Mouse (Mus musculus): ENCODE results near the gene Rpl34. TPM values are rescaled to one million over a fixed set of nuclear protein-coding genes. Genes with fewer than 3 reads are reported as not detected.

Rpl34 gene
- total RNA-seq (2022) = 100 to 1,000 TPM; 324 to 408 (median 347) TPM

DNA sequence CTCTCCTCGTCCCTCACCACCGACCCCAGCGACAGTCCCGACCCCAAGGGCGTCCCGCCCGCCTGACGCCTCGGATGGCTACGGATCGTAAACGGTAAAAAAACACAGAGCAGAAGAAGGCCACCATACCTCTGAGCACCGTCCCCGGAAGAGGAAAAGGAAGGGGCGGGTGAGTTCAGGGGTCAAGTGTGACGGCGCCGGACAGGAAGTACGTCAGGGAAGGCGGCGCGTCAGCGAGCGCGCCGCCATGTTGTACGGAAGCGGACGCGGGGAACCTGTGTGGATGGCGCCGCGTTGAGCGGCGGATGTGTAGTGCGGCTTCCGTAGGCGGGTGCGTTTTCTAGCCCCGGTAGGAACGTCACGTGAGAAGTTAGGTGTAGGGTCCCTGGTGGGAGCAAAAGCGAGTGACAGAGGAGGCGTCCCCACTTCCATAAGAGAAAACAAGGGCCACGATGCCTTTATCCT is at the start of gene Rpl34:
Gene Rpl34 (minus strand): TSS at position 210 of the 465 bp plus-strand sequence.
- DNase-seq (ENCODE audit: low spot score in 2 of 2) = peak; percentile 94 to 95

DNA sequence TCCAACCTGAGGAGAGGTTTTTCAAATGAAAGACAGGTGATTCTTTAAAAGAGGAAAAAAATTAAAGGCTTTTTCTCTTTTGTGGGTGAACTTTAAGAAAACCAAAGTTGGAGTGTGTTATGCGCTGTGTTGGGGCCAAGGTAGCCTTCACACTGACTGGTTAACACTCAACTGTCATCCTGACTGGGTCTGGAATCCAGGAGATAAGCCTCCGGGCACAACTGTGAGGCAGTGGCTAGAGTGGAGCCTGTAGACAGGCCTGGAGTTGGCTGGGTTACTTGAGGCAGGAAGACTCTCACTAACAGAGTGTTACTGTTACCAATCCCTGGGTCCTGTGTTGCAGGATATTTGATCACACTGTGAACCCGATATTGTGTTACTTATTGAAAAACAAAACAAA is 38.0 kb upstream of the Rpl34 start:
- no peak for DNase-seq (ENCODE audit: low spot score in 2 of 2)

DNA sequence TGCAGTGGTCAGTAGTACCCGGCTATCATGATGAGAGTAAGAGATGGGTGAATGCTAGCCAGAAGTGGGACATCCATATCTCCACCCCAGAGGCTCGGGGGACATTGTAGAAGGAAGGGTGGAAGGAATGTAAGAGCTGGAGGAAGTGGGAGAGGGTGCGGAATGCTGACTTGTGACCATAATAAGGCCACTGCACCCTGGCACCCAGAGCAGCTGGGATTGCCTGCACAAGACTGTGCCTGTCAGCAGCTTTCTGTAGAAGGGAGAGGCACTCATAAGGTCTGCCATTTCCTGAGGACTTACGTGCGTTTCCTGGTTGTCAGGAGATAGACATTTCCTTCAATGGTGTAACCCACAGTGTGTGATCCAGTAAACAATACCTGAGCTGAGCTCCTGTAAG is 33.9 kb upstream of the Rpl34 start:
- no peak for DNase-seq (ENCODE audit: low spot score in 2 of 2)

DNA sequence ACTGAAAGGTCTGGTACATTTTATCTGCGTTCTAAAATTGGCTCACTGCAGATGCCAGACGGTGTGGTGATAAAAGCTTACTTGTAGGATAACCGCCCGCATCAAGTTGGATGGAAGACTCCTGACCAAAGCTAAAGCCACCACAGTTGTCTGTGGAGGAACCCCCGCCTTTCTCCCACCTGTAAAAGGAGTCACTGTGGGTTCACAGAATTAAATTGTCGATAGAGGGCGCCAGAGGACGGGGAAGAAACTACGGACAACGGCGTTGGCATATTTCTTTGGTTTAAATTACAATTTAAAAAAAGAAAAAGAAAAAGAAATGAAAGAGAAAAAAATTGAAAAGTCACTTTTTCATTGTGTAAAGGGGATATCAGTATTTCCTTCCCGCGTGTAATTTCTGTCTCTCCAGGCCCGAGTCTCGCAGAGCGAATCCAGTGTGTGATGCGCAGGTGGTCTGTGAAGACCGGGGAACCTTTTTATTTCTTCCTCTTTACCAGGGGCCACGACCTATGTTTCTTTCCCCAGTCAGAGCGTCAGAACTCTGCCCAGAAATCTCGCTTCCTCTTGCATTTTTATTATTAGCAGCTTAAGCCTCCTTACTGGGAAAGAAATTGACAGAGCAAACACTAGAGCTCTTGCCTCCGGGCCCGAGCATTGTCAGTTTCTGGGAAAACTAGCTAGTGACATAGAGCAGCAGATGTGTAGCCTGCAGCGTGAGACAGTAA is 30.7 kb upstream of the Rpl34 start:
- DNase-seq (ENCODE audit: low spot score in 2 of 2) = peak; percentile 19 to 38

DNA sequence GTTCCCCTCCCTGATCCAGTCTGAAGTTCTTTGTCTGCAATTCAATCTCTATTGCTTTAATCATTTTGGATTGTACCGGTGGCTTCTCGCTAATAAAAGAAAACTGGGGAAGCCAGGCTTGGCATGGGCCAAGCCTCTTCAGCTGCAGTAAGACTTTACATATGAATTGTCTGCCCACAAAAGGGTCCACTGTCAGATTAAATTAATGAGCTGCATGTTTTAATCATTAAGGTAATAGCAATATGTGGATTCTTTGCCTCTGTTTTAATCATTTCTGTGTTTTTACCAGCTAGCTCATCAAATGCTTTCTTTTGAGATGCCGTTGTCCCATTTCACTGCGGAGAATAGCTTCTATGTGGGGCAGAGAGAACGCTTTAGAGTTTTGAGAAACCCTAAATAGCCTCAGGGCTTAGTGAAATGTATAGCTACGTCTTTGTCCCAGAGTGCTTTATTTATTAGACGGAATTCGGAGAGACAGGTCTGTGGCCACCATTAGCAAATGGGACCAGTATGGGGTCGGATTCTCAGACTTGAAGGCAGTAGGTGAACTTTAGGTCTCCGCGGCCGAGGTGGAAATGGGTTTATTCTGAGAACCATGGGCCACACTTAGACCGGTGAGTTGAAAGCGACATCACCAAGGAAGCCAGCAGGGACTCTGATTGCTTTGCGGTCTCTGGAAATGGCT is 28.1 kb upstream of the Rpl34 start:
- DNase-seq (ENCODE audit: low spot score in 2 of 2) = no peak

DNA sequence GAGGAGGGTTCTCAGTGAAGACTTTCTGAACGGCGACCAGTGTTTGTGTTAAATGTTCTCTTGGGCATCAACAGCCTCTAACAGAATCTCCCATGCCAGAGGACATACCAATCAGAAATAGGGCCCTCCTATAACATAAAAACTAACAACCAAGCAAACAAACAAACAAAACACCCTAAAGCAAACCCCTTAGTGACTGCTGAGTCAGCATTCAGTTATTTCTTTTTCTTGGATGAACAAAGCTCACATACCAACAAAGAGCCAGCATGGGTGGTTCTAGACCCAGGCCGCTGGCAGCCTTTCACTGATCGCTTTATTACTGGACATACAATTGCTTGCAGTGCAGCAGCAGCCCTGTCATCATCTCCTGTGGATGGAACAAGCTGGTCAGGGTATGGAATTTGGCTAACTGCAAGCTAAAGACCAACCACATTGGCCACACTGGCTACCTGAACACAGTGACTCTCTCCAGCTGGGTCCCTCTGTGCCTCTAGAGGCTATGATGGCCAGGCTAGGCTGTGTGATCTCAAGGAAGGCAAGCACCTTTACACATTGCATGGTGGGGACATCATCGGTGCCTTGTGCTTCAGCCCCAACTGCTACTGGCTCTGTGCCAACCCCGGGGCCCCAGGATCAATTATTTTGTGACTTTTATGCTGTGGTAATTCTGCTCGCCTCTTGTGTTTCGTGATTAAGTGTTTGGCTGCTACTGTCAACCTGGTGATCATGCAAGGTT is 27.1 kb upstream of the Rpl34 start:
- DNase-seq (ENCODE audit: low spot score in 2 of 2) = no peak

DNA sequence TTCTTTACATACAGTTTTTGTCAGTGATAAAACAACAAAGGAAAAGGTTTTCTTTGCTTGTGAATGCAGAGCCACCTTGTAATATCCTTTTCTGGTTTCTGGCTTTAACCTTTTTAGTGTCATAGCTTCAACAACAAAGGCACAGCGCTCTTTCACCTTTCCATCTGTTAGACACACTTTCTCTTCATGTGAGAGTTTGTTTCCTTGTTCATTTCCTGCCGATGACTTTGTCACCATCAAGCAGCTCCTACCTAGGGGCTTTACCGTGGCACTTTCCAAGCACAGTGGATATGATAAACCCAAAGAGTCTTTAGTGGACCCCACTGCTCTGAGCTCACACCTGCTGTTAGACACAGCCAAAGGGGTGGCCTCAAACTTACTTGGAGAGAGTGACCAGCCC is 19.0 kb upstream of the Rpl34 start:
- DNase-seq (ENCODE audit: low spot score in 2 of 2) = no peak

DNA sequence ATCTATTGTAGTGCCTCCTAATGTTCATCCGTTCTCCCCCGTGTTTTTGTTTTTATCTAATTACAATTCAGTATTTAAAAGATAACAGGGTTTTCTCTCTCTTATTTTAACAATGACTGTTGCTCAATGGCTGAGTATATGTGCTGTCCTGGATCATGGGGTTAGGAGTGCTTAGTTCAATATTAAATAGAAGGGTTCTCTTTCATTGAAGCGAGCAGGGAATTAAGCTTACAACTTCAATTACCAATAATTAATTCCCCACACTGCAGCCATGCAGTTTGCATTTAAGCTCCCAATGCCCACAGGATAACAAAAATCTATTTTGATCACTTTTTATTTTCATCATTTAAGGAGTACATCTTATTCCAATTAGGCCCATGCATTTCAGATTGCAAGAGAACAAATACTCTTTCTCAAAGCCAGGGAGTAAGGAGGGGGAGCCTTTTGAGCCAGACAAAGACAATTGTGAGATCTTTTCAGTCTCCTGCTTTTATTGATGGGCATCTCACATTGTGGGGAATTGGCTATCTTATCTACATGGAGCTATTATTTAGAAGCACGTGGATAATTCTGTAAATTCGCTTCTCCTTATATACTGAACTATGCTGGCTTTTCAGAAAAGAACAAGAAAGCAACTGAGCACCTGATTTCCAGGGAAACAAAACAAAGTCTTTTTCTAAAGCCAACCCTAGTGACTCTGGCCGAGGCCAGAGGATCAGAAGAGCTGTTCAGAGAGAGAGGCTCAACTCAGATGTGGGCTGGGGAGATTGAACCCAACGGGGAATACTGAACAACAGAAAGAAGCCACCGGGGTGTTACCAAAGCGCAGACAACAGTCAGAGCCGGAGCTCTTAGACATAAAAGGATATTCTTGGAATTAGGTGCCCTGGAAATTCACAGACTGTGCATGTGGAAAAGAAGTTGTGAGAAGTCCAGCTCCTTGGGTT is 16.7 kb upstream of the Rpl34 start:
- no peak for DNase-seq (ENCODE audit: low spot score in 2 of 2)

DNA sequence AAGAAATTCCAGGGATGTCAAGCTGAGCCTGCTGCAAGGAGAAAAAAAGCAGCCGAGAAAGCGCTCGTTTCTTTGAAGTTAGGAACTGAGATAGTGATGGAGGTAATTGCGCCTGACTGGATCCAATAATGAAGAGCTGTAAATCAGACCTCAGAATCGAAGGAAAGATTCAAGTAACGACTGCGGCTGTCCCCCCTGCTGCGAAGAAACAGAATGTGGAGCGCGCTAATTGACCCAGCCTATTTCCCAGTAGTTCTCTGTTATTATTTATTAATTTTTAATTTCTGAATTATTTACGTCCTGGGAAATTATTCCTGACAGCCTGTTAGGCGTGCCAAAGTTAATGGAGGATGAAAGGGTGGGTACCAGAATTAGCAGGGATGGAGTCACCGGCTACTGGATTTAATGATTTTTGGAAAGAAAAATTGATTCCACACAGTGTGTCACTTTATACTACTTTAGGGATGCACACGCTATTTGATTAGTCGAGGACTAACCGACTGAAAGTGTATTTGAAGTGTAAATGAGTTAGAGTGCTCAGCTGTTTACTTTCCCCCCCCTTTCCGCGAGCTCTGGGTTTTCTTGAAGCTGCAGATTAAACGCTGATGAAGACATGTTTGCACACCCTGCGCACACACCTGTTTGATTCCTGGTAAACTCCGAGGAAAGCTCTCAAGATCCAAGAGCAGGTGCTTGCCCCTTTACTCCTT is 7.6 kb upstream of the Rpl34 start:
- no peak for DNase-seq (ENCODE audit: low spot score in 2 of 2)

DNA sequence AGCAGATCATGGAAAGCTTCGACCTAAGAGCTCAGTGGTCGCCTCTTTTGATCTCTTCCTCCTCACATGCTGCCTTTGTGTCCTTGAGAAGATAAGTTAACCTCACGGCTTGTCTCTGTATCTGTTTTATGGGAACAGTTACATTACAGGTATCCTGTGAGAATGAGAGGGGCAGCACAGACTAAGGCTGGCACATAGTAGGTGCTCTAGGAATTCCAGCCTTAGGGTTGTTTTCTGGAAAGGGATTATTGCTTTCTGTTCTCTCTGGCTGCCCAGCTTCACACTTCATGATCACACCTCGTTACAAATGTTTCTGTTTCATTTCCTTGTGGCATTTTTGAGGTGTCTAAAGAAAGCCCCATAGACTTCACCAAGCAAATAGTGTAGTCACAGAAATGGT is 6.6 kb upstream of the Rpl34 start:
- no peak for DNase-seq (ENCODE audit: low spot score in 2 of 2)

DNA sequence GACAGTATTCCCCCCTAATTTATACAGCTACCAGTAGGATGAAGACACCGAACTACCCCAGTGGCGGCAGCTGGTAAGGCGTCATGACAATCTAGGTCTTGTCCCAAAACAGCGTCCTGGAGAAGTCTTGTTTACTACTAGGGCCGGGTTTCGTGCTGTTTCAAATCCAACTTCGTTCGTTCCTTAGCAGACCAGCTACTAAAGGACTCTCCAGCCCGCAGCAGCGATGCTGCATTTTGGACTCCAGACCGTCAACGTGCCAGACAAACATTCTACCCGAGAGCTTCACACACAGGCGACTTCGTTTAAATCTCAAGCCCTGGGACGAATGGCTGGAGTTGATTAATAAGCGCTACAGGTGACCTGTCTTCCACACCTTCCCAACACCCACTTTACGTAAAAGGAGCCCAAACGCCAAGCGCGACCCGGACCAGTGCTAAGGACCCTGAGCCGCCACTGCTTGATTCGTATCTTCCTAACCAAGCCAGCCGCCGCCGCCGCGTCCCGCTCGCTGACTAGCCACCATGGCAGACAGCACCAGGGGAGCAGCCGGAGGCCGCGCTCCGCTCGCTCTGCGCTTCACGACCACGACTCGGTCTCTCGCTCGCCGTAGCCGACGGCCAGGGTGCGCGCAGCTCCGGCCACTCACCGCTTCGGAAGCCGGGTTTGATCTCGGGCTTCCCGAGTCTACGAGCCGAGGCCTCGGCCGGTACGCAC is 568 bp downstream of the Rpl34 start:
- DNase-seq (ENCODE audit: low spot score in 2 of 2) = peak in 1 of 2 experiments; percentile 30

DNA sequence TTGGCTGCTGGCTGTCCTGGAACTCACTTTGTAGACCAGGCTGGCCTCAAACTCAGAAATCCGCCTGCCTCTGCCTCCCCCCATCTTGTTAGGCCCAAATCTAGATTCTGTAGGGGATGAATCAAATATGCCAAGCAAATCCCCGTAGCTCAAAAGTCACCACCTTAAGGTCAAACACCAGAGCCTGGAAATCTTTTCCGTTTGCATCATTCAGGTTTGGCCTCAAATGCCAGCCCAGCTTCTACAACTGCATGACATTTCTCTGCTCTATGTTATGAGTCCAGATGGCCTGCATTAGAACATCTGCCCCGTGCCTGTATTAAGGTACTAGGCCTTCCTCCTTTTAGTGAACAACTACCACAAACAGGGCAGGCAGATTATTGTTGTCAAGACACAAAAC is 2.5 kb downstream of the Rpl34 start:
- no peak for DNase-seq (ENCODE audit: low spot score in 2 of 2)

DNA sequence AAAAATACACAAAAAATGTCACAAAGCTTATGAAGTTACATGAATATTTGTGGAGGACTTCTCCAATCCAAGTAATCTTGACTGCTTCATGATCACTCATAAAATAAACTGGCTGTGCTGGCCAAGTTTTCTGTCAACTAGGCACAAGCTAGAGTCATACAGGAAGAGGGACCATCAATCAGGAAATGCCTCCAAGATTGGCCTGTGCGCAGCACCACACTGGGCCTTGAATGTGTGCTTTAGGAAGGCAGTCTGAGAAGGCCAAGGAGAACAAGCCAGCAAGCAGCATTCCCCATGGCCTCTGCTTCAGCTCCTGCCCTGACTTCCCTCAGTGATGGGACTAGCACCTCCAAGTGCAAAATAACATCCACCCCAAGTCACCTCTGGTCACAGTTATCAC is 3.2 kb downstream of the Rpl34 start:
- DNase-seq (ENCODE audit: low spot score in 2 of 2) = no peak

DNA sequence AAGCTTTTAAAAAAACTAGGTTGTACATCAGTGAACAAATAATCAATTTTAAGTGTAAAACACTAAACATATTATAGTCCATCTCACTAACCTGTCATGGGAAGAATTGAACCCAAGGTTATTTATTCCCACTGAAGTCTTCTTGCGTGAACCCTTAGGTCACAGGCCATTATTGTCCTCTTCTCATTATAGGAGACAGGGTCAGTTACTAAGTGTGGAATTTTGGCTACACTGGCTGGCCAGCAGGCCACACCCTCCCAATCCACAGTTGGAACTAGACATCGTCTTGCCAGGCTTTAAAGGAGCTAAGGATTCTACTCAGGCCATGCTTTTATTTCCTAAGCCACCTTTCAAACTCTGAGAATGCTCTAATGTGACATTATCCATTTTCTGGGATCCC is 4.5 kb downstream of the Rpl34 start:
- DNase-seq (ENCODE audit: low spot score in 2 of 2) = no peak

DNA sequence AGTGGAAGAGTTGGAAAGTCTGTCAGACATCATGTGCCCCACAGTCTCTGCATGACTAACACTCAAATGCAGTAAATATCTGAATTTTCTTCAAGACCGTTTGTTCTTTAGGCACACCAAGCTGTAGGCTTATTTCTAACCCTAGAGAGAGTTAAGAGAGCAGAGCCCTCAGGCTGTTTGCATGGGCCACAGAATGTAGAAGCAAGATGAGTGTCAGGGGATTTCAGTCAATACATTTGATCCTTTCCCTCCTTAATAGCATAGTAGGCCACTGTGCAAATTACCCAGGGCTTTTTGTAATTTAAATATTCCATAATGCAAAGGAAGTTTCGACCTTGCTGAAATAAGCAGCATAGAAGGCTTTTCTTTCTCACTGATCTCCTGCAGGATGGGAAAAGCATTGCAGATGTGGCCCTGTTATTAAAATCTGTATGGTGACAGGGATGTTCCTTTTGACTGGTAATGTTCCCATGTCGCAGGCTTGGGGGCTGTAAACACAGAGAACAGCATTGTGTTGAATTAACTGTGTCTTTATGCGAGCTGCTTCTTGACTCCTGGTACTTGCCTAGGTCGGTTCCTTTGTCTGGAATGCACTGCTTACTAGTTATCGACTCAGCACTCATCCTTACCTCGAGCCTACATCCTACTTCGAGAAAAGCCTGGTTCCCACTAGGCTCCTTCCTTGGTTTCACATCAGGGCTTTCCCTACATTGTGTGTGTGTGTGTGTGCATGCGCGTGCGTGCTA is 7.3 kb downstream of the Rpl34 start:
- DNase-seq (ENCODE audit: low spot score in 2 of 2) = no peak

DNA sequence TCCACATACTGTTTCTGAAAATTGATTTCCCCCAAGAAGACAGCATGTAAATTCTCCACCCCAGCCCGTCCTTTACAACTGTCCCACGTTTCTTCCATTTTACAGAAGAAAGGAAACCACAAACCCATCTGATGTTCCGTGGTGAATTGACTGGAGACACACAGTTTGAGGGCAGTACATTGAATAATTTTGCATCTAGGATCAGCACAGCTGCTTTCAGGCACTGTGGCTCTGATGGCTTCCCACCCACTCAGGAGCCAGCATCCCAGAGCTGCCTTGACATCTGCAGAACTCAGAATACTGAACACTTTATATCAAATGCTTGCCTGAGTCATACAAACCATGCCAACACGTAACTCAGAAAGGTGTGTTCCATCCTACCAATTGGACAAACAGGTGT is 10.0 kb downstream of the Rpl34 start:
- no peak for DNase-seq (ENCODE audit: low spot score in 2 of 2)

DNA sequence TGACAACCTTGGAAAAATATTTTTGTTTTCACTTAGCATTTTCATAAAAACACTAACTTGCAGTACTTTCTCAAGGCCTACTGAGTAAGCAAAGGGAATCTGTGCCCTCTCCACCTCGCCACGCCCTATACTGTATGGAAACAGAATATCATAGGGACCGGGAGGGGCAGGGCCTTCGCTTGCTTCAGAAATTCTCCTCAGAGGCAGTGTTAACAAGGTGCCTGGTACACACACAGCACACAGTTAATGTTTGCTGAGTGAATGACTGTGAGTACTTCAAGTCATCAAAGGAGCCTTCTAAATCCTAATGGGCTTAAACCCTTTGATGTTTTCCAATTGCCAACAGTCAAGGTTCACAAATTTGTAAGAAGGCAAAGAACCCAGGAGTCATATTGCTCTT is 11.3 kb downstream of the Rpl34 start:
- no peak for DNase-seq (ENCODE audit: low spot score in 2 of 2)

DNA sequence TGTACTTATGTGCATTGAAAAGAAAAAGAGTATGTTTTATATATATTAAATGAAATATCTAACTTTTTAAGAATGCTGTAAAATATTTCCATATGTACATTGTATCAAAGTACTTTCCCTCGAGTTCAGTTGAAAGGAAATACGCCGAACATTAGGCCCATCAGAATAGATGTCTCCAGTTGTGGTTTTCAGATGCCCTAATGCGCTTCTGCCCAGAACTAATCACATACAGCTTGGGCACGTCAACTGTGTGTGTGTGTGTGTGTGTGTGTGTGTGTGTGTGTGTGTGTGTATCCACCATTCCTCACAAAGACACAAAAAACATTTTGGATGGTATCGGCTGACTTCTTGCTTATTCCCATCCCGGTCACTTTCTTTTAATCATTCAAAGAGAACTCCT is 13.6 kb downstream of the Rpl34 start:
- no peak for DNase-seq (ENCODE audit: low spot score in 2 of 2)
